Mouse (Mus musculus): Measurements from ENCODE around the gene Zfp568.
"Not testable (repeated sequence)": the region's sequence is repeated elsewhere in the genome, so short reads cannot be mapped to it uniquely, and the experiment has no call there.

Gene Zfp568

DNA sequence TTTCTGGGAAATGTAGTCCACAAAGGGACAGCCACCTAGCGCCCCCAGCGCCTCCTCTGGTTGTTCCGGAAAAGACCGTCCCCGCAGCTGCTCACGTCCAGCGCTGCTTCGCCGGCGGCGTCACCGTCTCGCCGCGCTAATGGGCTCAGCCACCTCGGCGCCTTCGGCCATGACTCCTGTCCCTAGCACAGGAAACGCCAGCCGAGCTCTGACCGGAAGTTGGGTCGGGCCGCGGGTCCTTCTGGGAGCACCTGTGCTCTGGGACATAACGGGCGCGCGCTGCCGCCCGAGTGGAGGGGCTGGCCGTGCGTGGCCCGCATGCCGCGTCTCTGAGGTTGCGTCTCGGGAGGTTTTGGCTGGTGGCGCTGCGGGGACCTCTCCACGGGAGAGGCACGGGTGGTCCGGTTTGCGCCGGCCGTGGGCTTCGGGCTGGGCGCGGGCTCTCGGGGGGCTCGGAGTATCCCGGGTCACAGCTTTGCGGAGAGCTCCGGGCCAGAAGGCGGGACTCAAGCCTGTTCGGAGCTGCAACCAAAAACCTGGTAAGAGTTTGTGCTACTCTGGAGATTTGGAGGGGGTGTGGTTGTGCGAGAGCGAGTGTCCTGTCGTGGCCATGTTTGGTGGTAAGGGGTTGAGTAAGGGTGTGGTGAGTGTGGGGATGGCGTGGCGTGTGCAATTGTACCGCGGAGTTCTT is at the start of gene Zfp568:
Gene Zfp568, plus strand, starts transcription at position 266 of the 691 bp plus-strand sequence.
- DNase-seq: peak; percentile 96

DNA sequence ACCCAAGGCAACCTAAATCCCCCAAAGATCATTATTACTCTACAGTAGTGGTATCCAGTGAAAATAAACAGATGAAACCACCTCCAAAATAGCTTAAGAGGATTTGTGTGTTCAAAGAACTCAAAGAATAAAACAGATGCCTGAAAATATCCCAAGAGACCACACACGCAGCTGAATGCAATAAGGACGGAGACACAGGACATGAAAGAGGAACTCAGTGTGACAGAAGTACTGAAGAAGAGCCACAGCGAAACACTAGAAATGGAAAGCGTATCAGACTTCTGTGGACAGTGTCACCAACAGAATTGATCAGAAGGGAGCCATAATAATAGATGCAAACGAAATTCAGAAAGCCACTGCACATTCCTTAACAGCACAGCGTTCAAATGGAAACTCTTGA is 44.9 kb upstream of the Zfp568 start:
- no peak for DNase-seq

- no peak for DNase-seq
Measured at GRCm38 (mm10) chr7:29941027-29941426, 42.7 kb upstream of the Zfp568 start.

- no peak for DNase-seq
Measured at GRCm38 (mm10) chr7:29942740-29943139, 41.0 kb upstream of the Zfp568 start.

- no peak for DNase-seq
Measured at GRCm38 (mm10) chr7:29943720-29944119, 40.0 kb upstream of the Zfp568 start.

DNA sequence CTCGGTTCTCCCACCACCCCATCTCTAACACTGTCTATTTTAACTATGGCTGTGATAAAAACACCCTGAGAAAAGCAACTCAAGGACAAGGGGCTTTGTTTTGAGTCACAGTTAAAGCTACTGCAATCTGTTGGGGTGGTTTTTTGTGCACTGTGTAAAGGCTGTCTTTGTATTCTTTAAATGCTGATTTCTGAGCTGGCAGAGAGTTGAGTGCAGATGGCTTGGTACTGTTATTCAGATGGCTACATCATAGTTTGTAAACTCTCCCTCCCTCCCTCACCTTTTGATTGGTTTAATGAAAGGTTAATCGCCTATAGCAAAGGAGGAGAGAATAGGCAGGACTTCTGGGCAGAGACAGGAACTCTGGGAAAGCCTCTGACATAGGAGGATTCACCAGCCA is 39.6 kb upstream of the Zfp568 start:
- DNase-seq: no peak

- no peak for DNase-seq
Measured at GRCm38 (mm10) chr7:29953086-29953485, 30.7 kb upstream of the Zfp568 start.

- peak; percentile 86 for DNase-seq
Measured at GRCm38 (mm10) chr7:29953513-29954401, 30.0 kb upstream of the Zfp568 start, which contains the start of gene Zfp74. Zfp74 (minus strand) TSS chr7:29954089.

DNA sequence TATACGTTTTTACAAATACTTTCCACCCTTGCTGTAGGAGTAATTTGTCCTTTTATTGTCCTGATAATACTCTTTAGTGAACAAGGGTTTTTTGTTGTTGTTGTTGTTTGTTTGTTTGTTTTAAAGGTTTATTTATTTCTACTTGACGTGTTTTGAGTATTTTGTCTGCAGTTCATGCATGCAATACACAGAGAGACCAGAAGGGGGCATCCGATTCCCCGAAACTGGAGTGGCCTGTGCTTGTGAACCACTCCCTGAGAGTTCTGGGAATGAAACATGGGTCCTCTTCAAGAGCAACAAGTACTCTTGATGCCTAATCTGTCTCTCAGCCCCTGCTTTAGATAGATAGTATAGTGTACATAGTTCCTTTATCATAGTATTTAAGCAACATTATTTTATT is 29.0 kb upstream of the Zfp568 start:
- DNase-seq: peak; percentile 69

DNA sequence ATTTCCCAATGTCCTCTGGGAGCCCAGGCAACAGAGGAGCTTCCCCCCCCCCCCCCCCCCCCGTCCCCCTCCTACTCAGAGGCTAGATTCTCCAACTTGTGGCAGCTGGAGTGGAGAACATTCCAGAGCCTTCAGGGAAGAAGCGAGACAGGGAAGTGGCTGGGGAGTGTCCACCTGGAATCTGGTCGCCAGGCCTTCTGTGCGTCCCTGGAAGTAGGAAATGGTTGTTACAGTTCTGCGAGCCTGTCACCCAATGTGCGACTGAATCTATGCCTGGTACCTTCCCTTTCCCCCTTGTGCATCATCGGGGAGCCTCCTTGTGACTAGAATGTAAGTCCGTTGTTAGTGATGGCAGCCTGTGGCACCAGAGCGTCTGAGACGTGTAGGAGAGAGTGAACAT is 27.5 kb upstream of the Zfp568 start:
- DNase-seq: peak; percentile 26

DNA sequence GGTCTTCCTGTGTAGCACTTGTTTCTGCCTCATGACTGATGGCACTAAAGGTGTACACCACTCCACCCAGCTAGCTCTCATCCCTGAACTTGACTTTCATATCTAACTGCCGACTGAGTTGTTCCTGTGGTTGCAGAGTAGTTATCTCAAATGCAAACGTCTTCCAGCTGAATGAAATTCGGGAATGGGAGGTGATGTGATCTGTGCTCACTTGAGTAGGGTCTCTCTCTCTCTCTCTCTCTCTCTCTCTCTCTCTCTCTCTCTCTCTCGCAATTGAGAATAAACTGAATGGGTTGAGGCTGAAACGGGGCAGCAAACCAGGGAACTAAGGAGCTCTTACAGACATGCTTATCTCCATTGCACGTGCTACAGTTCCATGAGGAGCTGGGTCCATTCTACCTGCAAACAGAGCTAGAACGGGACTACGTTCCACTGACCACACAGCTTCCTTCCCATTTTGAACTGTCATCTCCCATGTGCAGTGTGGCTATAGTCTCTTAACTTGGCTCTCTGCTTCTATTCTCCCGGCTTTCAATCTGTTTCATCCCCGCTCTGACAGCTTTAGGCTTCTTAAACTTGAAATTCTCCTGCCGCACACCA is 25.5 kb upstream of the Zfp568 start:
- no peak for DNase-seq

DNA sequence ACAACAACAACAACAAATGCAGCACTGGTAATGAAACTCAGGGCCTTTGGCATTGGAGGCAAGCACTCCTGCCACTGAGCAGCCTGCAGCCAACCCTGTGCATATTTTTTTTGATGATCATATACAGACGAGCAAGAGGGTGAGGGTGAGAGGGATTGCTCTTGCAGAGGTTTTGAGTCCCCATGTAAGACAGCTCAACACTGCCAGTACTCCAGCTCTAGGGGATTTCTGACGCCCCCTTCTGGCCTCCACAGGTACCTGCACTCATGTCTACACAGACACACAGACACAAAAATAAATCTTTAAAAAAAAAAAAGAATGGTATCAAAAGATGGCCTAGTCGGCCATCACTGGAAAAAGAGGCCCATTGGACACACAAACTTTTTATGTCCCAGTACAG is 24.8 kb upstream of the Zfp568 start:
- DNase-seq: no peak

DNA sequence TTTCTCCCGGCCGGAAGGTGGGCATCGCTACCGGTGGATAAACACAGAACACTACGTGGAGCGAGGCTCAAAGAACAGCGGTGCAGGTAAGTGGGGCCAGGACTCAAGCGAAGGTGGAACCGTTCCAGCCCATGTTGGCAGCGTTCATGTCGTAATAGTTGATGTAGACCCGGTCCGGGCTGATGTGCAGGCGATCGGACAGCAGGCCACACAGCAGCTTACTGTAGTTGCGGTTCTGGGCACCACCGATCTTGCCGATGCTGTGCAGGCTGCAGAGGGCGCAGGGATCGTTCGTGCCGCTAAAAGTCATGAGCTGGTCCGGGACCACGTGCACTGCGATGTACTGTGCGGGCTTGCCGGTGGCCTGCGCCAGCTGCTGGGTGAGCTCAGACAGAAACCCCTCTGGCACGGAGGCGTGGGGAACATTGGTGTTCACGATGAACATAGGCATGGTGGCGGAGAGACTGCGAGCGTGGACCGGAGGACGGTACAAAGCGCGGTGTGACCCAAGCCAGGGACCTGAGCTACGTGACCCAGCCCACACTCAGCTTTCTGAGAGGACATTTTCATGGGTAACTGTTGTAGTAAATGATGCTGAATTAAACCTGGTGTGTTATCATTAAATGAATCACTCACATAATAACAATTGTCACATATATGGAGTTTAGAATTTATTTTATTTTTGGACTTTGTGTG is 18.5 kb upstream of the Zfp568 start:
- DNase-seq: not testable (repeated sequence)

- DNase-seq: no peak
Measured at GRCm38 (mm10) chr7:29970686-29971085, 13.1 kb upstream of the Zfp568 start.

GRCm38 (mm10) chr7:29980761-29981160 is 3.0 kb upstream of the Zfp568 start:
- DNase-seq: no peak

- DNase-seq: peak; percentile 14
Measured at GRCm38 (mm10) chr7:29981455-29981854, 2.3 kb upstream of the Zfp568 start.

- peak; percentile 17 for DNase-seq
Measured at GRCm38 (mm10) chr7:29981860-29982259, 1.9 kb upstream of the Zfp568 start.

GRCm38 (mm10) chr7:29982341-29982740 is 1.4 kb upstream of the Zfp568 start:
- DNase-seq: no peak

DNA sequence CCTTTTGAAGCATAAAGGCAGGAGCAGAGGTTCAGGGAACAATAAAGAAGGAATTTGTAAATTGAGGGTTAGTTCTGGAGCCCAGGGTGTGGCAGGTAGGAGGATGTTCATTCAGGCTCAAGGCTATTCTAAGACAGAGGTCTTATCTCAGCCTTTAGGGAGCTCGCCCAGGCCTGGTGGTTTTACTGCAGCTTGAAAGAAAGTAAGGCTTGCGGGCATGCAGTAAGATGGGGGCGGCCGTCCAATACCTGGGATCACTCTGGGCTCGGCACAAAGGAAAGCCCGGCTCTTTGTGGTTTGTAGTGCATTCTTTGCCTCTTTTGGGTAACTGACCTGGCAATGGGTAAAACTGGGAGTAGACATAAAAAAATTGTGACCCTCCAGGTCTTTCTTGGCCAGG is 824 bp upstream of the Zfp568 start:
- DNase-seq: peak; percentile 28

DNA sequence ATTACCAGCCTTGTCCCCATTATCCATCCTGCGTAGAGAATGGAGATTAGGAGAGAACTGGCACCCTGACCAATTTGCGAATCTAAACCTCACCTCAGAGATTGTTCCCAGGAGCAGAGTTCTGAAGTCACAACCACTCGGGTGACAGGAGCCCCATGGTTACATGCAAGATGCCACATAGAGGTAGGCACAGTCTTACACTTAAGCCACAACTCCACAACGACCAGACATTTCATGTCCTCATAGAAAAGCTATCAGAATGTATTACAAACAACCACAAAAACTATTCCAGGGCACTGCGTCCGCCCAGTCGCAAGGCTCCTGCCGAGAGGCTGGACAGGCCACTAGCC is 440 bp upstream of the Zfp568 start:
- DNase-seq: no peak

DNA sequence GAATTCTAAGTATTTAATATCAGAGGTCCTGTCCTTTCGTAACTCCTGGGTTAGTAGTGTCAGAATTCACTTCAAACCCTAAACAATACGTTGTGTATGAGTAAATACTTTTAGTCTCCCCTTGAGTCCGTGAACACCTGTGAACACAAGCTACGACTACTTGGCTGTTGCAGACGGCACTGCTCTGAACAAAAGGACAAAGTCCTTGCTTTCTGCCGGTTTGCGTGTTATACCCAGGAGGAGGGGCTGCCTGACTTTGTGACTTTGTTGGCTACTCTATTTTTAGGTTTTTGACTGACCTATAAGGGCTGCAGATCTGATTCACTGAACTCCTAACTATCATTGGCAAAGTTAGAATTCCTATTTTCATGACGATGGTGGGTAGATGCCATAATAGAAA is 2.3 kb downstream of the Zfp568 start:
- DNase-seq: no peak

GRCm38 (mm10) chr7:29987551-29987950 is 3.8 kb downstream of the Zfp568 start:
- no peak for DNase-seq

GRCm38 (mm10) chr7:29989031-29989430 is 5.3 kb downstream of the Zfp568 start:
- DNase-seq: peak; percentile 43
